Mouse (Mus musculus): Measurements from ENCODE around the gene Nbea. TPM values are rescaled to one million over a fixed set of nuclear protein-coding genes. Genes with fewer than 3 reads are reported as not detected.

The Nbea gene
- polyA plus RNA-seq (2014; fragmentation: Nextera tagmentation; extraction: Ambion mirVana): 10.0 and 16.7 TPM in 2 replicates

DNA sequence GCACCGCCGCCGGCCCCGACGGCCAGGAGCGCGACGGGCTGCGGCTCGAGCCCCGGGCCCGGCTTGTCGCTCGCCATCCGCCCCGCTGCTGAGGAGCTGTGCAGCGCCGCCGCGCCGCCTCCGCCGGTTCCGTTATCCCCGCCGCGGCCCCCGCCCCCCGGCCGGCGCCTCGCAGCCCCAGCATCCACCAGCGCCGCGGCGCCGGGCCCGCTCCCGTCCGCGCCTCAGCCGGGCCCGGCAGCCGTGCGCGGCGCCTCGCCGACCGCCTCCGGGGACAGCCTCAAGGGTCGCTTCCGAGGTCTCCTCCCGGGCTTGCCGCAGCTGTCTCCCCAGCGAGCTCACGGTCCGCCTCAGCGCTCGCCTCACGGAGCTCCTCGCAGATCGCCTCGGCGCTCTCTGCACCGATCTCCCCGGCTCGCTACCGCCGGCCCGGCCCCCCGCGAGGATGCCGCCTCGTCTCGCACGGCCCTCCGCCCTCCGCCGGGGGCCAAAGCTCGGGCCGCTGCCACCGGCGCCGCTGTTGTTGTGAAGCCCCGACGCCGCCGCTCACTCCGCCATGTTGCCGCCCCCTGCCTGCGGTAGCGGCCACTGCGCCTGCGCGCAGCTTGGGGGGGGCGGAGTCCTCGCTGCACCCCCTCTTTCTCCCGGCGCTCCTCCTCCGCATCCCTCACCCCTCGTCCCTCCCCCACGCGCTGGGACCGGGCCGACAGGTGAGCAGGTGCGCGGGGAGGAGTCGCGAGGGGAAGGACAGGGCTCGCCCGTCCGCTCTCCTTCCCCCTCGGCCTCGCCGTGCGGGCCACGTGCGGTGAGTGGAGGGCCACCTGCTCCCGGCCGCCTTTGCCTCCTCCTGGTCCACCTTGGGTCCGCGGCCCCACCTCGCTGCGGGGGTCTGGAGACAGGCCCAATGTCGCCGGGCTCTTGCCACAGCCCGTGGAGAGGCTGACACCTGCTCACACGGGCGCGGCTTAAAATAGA is at the start of gene Nbea:
Gene Nbea (minus strand): TSS at position 543 of the 975 bp plus-strand sequence.
- Histone ChIP-seq H3K4me2 (replicated peaks; ENCODE audit: low read depth, low read length) (peak within 1 kb of the TSS; percentile 88), H3K4me1 (ENCODE audit: control insufficient read depth, insufficient read depth, low read length) (0 out of 2 replicates have a peak, but pooled peaks cover 5% of the 10 kb centered on the region), H3K36me3 (ENCODE audit: control insufficient read depth, insufficient read depth, low read length) (no peaks in the 10 kb centered on the region), H3K9ac (ENCODE audit: low read depth, low read length) (peak within 1 kb of the TSS; percentile 87), H3K27me3 (ENCODE audit: control insufficient read depth, insufficient read depth, low read length) (peaks cover 3% of the 10 kb centered on the region; the same call in 1 of the 2 replicates), H3K4me3 (ENCODE audit: low read length) (peak within 1 kb of the TSS; percentile 88), H3K27ac (ENCODE audit: low read depth, low read length) (peak within 1 kb of the TSS; percentile 67; the same call in 1 of the 2 replicates), H3K9me3 (ENCODE audit: control insufficient read depth, low read length) (no peaks in the 10 kb centered on the region)
- WGBS: under 1% methylated on average over 77 of the region's 131 CpGs
- peak; percentile 88 for ATAC-seq (ENCODE audit: low FRiP score, low TSS enrichment)

DNA sequence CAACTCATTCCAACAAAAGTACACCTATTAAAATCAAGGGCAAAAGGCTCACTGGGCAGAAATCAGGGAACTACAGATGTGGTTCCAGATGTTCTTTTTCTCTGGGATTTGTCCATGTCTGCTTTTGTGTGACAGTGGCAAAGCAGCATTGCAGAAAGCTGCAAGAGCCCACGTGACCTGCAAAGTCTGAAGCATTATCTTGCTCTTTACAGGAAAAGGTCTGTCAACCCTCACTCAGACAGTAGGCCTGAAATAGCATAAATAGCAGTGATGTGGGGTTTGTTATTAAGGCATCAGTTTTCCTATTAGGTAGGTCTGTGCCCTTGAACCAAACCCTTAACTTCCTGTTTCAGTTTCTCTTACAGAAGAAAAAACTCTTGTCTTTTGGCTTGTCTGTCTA is 45.8 kb upstream of the Nbea start:
- Histone ChIP-seq H3K4me2 (replicated peaks; ENCODE audit: low read depth, low read length) (no peak overlapping the region), H3K36me3 (ENCODE audit: control insufficient read depth, insufficient read depth, low read length) (no peaks in the 10 kb centered on the region), H3K27ac (ENCODE audit: low read depth, low read length) (no peak overlapping the region), H3K4me3 (ENCODE audit: low read length) (no peak overlapping the region), H3K27me3 (ENCODE audit: control insufficient read depth, insufficient read depth, low read length) (no peaks in the 10 kb centered on the region), H3K4me1 (ENCODE audit: control insufficient read depth, insufficient read depth, low read length) (no peaks in the 10 kb centered on the region), H3K9me3 (ENCODE audit: control insufficient read depth, low read length) (no peaks in the 10 kb centered on the region), H3K9ac (ENCODE audit: low read depth, low read length) (no peak overlapping the region)
- ATAC-seq (ENCODE audit: low FRiP score, low TSS enrichment): no peak
- WGBS: 50% methylated on average over 1 of the region's 1 CpGs

DNA sequence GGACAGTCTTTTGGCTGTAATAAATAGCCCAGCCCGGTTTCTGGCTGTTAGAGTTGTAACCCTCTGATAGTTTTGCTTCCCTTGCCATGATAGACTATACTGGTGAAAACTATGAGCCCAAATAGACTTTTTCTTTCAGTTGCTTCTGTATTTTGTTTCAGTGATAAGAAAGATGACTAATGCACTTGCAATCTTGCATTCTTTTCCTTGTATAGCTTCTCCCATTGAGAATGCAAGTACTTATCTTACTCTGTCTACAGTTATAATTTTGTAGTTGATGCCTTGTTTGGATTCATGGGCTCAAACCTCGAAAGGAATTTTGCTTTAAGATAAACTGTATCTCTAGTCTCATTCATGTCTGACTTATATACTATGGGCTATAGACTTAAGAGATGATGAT is 32.5 kb upstream of the Nbea start:
- Histone ChIP-seq H3K36me3 (ENCODE audit: control insufficient read depth, insufficient read depth, low read length) (no peaks in the 10 kb centered on the region), H3K9ac (ENCODE audit: low read depth, low read length) (no peak overlapping the region), H3K4me3 (ENCODE audit: low read length) (no peak overlapping the region), H3K9me3 (ENCODE audit: control insufficient read depth, low read length) (no peaks in the 10 kb centered on the region), H3K27ac (ENCODE audit: low read depth, low read length) (no peak overlapping the region), H3K4me2 (replicated peaks; ENCODE audit: low read depth, low read length) (no peak overlapping the region), H3K4me1 (ENCODE audit: control insufficient read depth, insufficient read depth, low read length) (no peaks in the 10 kb centered on the region), H3K27me3 (ENCODE audit: control insufficient read depth, insufficient read depth, low read length) (no peaks in the 10 kb centered on the region)
- no peak for ATAC-seq (ENCODE audit: low FRiP score, low TSS enrichment)
- WGBS: 74% methylated on average over 2 of the region's 2 CpGs

DNA sequence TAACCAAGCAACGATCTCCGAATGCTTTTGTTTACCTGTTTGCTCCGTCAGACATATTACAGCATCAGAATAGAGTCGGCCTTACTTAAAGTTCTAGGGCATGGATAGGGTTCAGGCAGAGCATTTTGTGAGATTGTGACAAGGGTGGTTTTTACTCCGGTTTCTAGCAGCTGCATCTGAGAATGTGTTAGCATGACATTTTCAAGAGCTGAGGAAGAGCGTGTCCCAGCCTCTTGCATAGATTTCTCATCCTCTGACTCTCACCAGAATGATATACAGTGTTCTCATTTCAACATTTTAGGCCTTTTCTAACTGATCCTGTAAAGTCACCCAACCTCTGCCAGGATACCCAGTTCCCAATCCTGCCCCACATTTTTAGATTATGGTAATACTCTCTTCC is 20.5 kb upstream of the Nbea start:
- no peak for ATAC-seq (ENCODE audit: low FRiP score, low TSS enrichment)

DNA sequence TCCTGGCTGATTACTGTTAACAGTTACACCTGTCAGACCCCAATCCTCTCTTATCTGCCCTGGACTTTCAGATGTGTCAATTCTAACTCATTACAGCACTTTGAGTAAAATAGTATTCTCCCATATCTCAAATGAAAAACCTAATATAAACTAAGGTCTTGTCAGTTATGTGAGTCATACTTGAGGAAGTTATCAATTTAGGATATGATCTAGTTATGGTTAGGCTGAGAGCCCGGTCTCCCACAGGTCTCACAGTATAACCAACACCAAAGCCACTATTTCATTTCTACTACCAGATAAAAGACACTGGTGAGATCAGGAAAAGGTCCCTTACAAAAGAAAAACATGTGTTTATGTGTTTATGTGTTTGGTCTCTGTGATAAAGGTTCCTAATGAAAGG is 4.7 kb upstream of the Nbea start:
- 85% methylated on average over 1 of the region's 1 CpGs for WGBS
- H3K4me1 ChIP-seq (ENCODE audit: control insufficient read depth, insufficient read depth, low read length): no peaks in the 10 kb centered on the region
- H3K27me3 ChIP-seq (ENCODE audit: control insufficient read depth, insufficient read depth, low read length): peaks cover 3% of the 10 kb centered on the region; the same call in 1 of the 2 replicates
- H3K36me3 ChIP-seq (ENCODE audit: control insufficient read depth, insufficient read depth, low read length): no peaks in the 10 kb centered on the region
- H3K4me3 ChIP-seq (ENCODE audit: low read length): no peak overlapping the region
- H3K9ac ChIP-seq (ENCODE audit: low read depth, low read length): no peak overlapping the region
- no peak overlapping the region for H3K4me2 ChIP-seq (replicated peaks; ENCODE audit: low read depth, low read length)
- no peak overlapping the region for H3K27ac ChIP-seq (ENCODE audit: low read depth, low read length)
- no peak for ATAC-seq (ENCODE audit: low FRiP score, low TSS enrichment)
- no peaks in the 10 kb centered on the region for H3K9me3 ChIP-seq (ENCODE audit: control insufficient read depth, low read length)

More for the DNA sequence above, 20.5 kb upstream of the Nbea start:
- Histone ChIP-seq H3K9ac (ENCODE audit: low read depth, low read length) (no peak overlapping the region), H3K4me3 (ENCODE audit: low read length) (no peak overlapping the region), H3K27ac (ENCODE audit: low read depth, low read length) (no peak overlapping the region), H3K27me3 (ENCODE audit: control insufficient read depth, insufficient read depth, low read length) (no peaks in the 10 kb centered on the region), H3K4me1 (ENCODE audit: control insufficient read depth, insufficient read depth, low read length) (no peaks in the 10 kb centered on the region), H3K9me3 (ENCODE audit: control insufficient read depth, low read length) (no peaks in the 10 kb centered on the region), H3K36me3 (ENCODE audit: control insufficient read depth, insufficient read depth, low read length) (no peaks in the 10 kb centered on the region), H3K4me2 (replicated peaks; ENCODE audit: low read depth, low read length) (no peak overlapping the region)
- 86% methylated on average over 6 of the region's 6 CpGs for WGBS

DNA sequence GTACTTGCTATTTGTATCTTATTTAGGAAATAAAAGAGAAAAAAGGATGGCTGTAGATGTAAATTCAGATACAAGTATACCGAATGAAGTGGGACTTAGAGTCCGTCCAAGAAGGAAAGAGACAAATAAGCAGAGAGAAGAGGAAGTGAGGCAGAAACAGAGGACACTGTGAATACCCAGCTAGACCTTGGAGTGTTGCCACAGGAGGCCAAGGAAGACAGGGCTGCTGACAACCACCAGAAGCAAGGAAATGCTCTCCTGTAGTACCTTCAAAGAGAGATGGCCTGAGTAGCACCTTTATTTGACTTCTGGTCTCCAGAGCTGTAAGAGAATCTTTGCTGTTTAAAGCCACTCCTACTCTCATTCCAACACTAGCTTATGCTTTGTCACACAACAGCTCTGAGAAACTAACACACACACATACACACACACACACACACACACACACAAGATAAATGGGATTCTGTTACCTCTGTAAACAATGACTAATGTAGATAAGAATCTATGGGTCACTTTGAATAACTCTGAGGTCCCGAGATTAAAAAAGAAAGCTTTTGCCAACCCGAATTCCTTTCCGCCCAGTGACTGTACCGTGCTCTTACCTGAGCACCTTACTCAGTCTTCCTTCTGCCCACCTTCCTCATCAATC is 3.8 kb upstream of the Nbea start:
- 67% methylated on average over 6 of the region's 6 CpGs for WGBS
- Histone ChIP-seq H3K27ac (ENCODE audit: low read depth, low read length) (no peak overlapping the region), H3K4me1 (ENCODE audit: control insufficient read depth, insufficient read depth, low read length) (0 out of 2 replicates have a peak, but pooled peaks cover under 1% of the 10 kb centered on the region), H3K4me2 (replicated peaks; ENCODE audit: low read depth, low read length) (no peak overlapping the region), H3K36me3 (ENCODE audit: control insufficient read depth, insufficient read depth, low read length) (no peaks in the 10 kb centered on the region), H3K9ac (ENCODE audit: low read depth, low read length) (no peak overlapping the region), H3K9me3 (ENCODE audit: control insufficient read depth, low read length) (no peaks in the 10 kb centered on the region), H3K4me3 (ENCODE audit: low read length) (no peak overlapping the region), H3K27me3 (ENCODE audit: control insufficient read depth, insufficient read depth, low read length) (peaks cover 3% of the 10 kb centered on the region; the same call in 1 of the 2 replicates)
- no peak for ATAC-seq (ENCODE audit: low FRiP score, low TSS enrichment)

DNA sequence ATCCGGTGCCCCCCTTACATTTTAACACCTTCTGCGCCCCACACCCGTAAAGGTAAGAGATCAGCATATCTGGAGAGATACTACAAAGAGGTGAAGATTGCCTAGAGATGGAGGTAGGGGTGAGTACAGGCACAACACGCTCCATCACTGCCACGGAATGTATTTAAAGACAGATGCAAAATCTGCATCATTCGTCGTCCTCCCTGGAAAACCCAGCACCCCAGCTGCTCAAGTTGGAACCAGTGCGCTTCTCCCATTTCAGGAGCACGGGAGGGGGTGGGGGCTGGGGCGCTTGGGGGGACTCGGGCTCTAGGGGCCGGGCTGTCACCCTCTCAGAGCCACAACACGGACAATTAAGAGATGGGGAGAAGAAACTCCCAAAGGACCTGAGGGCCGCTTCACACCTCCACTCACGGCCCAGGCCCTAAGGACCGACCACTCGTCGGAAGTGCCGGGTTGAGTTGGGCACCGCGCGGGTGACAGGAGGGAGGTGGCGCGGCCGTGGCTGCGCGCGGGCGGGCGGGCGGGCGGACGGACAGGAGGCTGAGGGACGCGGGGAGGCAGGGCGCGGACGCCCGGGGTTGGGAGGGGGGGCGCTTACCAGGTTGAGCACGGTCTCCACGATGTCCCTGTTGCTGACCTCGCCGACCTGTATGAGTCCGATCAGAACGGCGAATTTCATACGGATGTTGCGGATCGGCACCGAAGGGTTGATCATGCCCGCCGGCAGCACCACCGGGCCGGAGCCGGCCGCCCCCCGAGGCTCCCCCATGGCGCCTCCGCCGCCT is 936 bp downstream of the Nbea start:
- ATAC-seq (ENCODE audit: low FRiP score, low TSS enrichment): peak; percentile 70
- Histone ChIP-seq H3K4me1 (ENCODE audit: control insufficient read depth, insufficient read depth, low read length) (0 out of 2 replicates have a peak, but pooled peaks cover 5% of the 10 kb centered on the region), H3K4me2 (replicated peaks; ENCODE audit: low read depth, low read length) (peak overlapping the region; percentile 88), H3K4me3 (ENCODE audit: low read length) (peak overlapping the region; percentile 88), H3K27me3 (ENCODE audit: control insufficient read depth, insufficient read depth, low read length) (peaks cover 3% of the 10 kb centered on the region; the same call in 1 of the 2 replicates), H3K36me3 (ENCODE audit: control insufficient read depth, insufficient read depth, low read length) (no peaks in the 10 kb centered on the region), H3K27ac (ENCODE audit: low read depth, low read length) (no peak overlapping the region), H3K9me3 (ENCODE audit: control insufficient read depth, low read length) (no peaks in the 10 kb centered on the region), H3K9ac (ENCODE audit: low read depth, low read length) (peak overlapping the region; percentile 87)
- WGBS: under 1% methylated on average over 36 of the region's 61 CpGs

DNA sequence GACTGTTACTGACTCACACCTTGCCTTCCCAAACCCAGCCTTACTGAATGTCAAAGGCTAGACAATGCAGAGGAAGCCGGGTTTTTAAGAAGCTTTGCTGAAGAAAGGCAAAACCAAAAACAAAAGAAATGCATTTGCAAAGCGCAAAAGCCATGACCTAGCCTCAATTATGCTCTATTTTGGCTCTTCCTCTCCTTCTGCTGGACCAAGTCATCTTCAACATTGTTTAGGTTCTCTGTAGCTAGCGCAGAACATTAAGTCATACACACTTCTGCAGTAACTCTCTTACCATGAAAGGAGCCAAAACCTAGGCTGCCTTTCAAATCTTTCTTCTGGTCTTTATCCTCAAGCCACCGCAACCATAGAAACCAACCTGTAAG is 1.5 kb downstream of the Nbea start:
- WGBS: 9% methylated on average over 4 of the region's 4 CpGs
- Histone ChIP-seq H3K36me3 (ENCODE audit: control insufficient read depth, insufficient read depth, low read length) (no peaks in the 10 kb centered on the region), H3K4me1 (ENCODE audit: control insufficient read depth, insufficient read depth, low read length) (0 out of 2 replicates have a peak, but pooled peaks cover 5% of the 10 kb centered on the region), H3K9ac (ENCODE audit: low read depth, low read length) (no peak overlapping the region), H3K27me3 (ENCODE audit: control insufficient read depth, insufficient read depth, low read length) (peaks cover 3% of the 10 kb centered on the region; the same call in 1 of the 2 replicates), H3K27ac (ENCODE audit: low read depth, low read length) (no peak overlapping the region), H3K4me2 (replicated peaks; ENCODE audit: low read depth, low read length) (peak overlapping the region; percentile 88), H3K4me3 (ENCODE audit: low read length) (peak overlapping the region; percentile 88), H3K9me3 (ENCODE audit: control insufficient read depth, low read length) (no peaks in the 10 kb centered on the region)
- no peak for ATAC-seq (ENCODE audit: low FRiP score, low TSS enrichment)

Data from kidney, embryonic 14.5 days (tissue).